Mouse (Mus musculus) cerebral cortex, adult 2 months (tissue): ENCODE results near the gene Ror1.

Experiments
- WGBS: fragments of 180-500 bp; shearing (Covaris S2); methylation state at CpG from one replicate; pipeline ENCODE4 v1.1.7; 2018; 5-methylcytosine and 5-hydroxymethylcytosine counted together

Ror1 gene

DNA sequence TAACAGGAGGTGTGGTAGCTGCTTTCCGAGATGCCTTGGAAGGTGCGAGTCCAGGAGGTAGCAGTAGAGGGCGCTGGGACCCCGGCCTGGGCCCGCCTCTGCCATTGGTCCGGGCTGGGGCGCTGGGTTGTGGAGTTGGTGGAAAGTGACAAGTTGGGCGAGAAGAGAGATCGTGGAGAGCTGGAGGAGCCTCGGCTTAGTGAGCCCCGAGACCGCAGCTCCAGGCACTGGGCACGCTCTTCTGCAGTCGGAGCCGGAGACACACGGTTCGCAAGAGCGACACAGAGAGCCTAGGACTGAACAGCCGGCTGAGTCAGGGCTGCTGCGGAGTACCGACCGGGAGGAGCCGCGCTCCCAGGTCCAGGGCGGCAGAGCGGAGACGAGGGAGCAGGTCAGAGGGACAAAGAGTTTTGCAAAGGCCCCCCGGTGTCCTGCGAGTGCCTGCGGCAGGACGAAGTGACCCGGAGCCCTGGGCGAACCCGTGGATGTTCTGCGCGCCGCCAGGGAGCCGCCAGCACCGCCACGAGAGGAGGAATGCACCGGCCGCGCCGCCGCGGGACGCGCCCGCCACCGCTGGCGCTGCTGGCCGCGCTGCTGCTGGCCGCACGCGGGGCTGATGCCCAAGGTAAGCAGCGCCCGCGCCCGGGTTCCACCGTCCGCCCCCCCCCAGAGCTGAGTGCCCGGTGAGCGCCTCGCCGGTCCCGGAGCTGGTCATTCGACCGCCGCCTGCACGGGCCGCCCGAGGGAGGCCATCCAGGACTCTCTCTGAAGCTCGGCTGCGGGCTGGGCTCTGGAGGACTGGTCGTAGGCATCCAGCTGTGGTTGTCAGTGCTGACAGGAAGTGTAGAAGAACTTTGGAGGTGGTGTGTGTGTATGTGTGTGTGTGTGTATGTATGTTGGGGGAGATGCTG is at the start of gene Ror1:
Ror1 (plus strand) TSS at position 107 of the 911 bp plus-strand sequence.
- under 1% methylated on average over 76 of the region's 76 CpGs for WGBS

DNA sequence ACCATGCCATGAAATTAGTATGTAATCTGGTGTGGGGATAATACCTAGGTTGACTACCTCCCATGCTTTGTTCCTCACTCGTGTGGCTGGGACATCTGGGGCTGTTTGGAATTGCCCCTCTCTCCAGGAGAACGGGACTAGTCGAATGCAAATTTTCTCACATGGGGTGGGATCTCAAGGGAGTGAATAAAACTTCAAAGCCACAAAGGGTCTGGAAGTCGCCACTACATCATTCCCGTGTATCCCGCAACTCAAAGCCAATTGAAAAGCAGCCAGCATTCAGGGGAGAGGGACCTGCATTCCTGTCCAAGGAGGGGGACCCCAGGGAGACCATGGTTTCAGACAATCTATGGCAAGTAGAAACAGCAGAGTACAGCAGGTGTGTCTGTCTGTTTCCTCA is 48.5 kb upstream of the Ror1 start:
- 68% methylated on average over 6 of the region's 6 CpGs for WGBS

- WGBS, result 64% methylated on average over 7 of the region's 7 CpGs
These were observed 47.1 kb upstream of the Ror1 start for GRCm38 (mm10) chr4:100048351-100048950.

GRCm38 (mm10) chr4:100052258-100052657 is 43.3 kb upstream of the Ror1 start:
- 80% methylated on average over 3 of the region's 3 CpGs for WGBS

- 58% methylated on average over 9 of the region's 9 CpGs for WGBS
These were observed 39.5 kb upstream of the Ror1 start for GRCm38 (mm10) chr4:100056046-100056445.

GRCm38 (mm10) chr4:100056446-100056845 is 39.1 kb upstream of the Ror1 start:
- WGBS, result 85% methylated on average over 4 of the region's 4 CpGs

DNA sequence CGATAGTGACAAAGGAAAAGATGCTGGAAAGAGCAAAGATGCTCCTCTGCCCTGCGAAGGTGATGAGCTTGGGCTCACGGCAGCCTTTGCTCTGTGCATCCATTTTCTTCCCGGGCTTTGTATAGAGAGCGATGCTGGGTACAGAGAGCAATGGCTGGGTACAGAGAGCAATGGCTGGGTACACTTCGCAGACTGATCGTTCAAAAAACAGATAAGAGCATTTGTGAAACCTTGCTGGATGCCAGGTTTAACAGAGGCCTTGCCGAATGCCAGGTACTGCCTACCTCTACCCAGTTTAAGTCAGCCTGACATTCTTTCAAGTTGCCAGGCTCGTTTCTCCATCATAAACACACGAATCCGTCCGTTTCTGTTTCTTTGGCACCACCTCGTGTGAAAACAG is 38.2 kb upstream of the Ror1 start:
- WGBS, result 93% methylated on average over 13 of the region's 13 CpGs

DNA sequence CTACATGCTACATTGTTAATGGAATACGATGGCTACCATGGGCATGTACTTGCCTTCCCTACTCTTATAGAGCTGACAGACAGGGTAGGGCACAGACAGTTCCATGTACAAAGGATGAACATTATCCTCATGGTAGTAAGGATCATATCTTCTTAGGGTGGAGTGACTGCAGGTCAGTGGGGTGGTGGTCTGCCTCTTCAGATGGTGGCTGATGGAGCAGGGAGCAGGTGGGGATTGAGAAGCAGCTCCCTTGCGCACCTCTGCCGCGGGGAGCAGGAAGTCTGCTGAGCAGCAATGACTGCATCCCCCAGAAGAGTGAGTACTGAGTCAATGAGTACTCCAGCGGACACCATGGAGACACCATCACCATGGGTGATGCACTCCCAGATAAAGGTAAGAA is 37.0 kb upstream of the Ror1 start:
- 96% methylated on average over 5 of the region's 5 CpGs for WGBS

GRCm38 (mm10) chr4:100059811-100060210 is 35.8 kb upstream of the Ror1 start:
- 69% methylated on average over 3 of the region's 3 CpGs for WGBS

GRCm38 (mm10) chr4:100061396-100062066 is 34.1 kb upstream of the Ror1 start:
- 82% methylated on average over 19 of the region's 19 CpGs for WGBS

DNA sequence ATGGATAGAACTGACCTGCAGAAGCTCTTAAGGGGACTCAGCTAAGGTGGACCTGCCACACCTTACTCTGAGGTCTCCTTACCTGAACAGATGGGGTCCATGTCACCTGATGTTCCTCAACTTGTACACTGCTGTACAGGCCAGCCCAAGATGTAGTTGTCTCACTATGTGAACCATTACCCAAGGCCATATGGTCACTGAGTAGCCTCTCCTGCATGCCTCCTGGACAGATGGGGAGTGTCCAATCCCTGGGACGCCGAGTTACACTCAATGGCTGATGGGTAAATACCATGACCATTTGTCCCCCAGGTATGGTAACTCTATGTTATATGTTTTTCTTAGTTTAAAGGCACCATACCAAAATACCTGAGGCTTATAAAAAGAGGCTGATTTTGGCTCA is 29.9 kb upstream of the Ror1 start:
- 86% methylated on average over 2 of the region's 2 CpGs for WGBS

- WGBS, result 79% methylated on average over 6 of the region's 6 CpGs
These were observed 25.5 kb upstream of the Ror1 start for GRCm38 (mm10) chr4:100070101-100070500.

GRCm38 (mm10) chr4:100096596-100097181 is 1.1 kb downstream of the Ror1 start:
- 9% methylated on average over 21 of the region's 21 CpGs for WGBS

GRCm38 (mm10) chr4:100097364-100097979 is 1.9 kb downstream of the Ror1 start:
- 56% methylated on average over 10 of the region's 10 CpGs for whole genome bisulfite sequencing

DNA sequence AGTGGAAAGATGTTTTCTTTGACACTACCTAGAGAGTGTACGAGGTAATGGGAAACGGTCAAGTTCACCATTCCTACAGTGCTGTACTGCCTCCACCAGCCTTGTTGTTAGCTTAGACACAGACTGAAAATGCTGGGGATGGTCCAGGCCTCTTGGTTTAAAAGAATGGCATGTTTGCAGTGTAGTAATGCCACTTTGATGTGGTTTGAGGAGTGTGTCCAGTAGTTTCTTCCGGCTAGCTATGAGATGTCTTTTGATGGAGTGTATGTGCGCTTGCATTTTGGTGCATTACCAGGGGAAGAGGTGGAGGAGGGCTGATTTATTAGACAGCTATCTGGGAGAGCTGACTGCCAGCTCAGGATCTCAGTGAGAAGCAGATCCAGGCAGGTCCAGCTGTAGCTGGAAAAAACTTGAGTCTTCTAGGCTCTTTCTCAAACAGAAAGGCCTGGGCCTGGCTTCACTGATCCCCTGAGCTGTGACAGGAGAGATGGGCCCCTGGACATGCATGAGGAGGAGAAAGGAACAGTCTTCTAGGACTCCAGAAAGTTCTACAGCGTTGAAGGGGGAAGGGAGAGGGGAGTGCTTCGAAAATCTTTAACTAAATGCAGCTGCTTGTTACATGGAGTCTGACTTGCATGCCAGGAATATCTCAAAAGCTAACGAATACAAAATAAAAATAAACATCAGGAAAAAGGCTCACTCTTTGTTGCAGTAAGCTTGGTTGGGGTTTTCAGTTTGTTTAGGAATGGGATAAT is 5.7 kb downstream of the Ror1 start:
- 76% methylated on average over 7 of the region's 7 CpGs for WGBS

GRCm38 (mm10) chr4:100101844-100102243 is 6.3 kb downstream of the Ror1 start:
- 69% methylated on average over 5 of the region's 5 CpGs for WGBS

GRCm38 (mm10) chr4:100104241-100104640 is 8.7 kb downstream of the Ror1 start:
- 68% methylated on average over 1 of the region's 1 CpGs for WGBS

- 89% methylated on average over 9 of the region's 9 CpGs for WGBS
These were observed 12.0 kb downstream of the Ror1 start for GRCm38 (mm10) chr4:100107593-100107992.

DNA sequence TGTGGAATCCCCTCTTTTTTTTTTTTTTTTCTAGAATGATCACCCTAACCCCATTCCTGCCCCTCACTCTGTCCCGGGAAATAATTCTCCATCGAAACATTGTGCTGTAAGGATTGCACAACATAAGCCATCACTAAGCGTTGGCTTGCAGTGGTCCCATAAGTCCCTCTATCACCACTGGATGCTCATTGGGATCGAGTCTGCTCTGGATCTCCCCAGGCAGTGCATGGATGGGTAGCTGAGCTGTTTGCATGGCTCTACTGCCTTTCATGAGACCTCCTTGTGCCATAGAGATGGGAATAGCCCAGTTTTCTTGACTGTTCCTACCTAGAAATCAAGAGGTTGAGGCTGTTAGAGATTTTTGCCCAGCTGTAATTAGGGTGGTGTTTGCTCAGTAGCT is 13.0 kb downstream of the Ror1 start:
- WGBS, result 96% methylated on average over 4 of the region's 4 CpGs

- 92% methylated on average over 3 of the region's 3 CpGs for WGBS
These were observed 20.8 kb downstream of the Ror1 start for GRCm38 (mm10) chr4:100116366-100116765.

DNA sequence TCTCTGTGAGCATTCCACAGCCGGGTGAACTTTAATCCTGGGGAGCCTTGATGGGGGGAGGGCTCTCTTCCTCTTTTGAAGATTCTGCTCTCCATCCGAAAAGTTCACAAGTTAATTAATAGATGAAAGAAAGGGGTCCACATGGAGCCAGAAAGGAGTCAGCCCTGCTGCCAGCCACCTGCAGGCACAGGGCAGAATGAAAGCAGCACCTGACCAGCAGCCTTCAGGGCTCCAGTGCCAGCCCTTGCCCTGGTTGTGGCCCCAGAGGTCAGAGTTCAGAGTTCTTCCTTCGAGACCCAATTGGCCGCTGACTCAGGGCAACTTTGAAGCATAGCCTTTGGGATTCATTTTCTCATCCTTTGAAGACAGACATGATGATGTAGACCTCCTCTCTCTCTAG is 23.1 kb downstream of the Ror1 start:
- WGBS, result 68% methylated on average over 4 of the region's 4 CpGs
